Mouse (Mus musculus) midbrain, embryonic 10.5 days (tissue): ENCODE measurements around the gene Trpc4ap. TPM values are rescaled to one million over a fixed set of nuclear protein-coding genes. Genes with fewer than 3 reads are reported as not detected.

Source experiments
- DNase-seq: peaks from one replicate; pipeline ENCODE4 v3.0.0-alpha.2; 2017; ENCODE audit warnings: low spot score
- H3K27ac ChIP-seq: fragments of 300-500 bp; sonication (generic); replicated peaks from 2 replicates; pipeline ENCODE4 v1.5.1; 2016; ENCODE audit warnings: mild to moderate bottlenecking
- H3K27me3 ChIP-seq: fragments of 300-500 bp; sonication (generic); 2 replicates; pipeline ENCODE4 v1.6.1; 2016; ENCODE audit warnings: low read depth, mild to moderate bottlenecking; ENCODE audit not compliant: poor library complexity, severe bottlenecking
- H3K36me3 ChIP-seq: fragments of 300-500 bp; sonication (generic); 2 replicates; pipeline ENCODE4 v1.6.1; 2016; ENCODE audit warnings: mild to moderate bottlenecking, moderate library complexity
- H3K4me1 ChIP-seq: fragments of 300-500 bp; sonication (generic); 2 replicates; pipeline ENCODE4 v1.6.1; 2016
- H3K4me3 ChIP-seq: fragments of 300-500 bp; sonication (generic); 2 replicates; pipeline ENCODE4 v1.5.1; 2016; ENCODE audit warnings: mild to moderate bottlenecking, moderate library complexity
- H3K9me3 ChIP-seq: fragments of 300-500 bp; sonication (generic); replicated peaks from 2 replicates; pipeline ENCODE4 v1.6.1; 2016; ENCODE audit warnings: mild to moderate bottlenecking
- WGBS: fragments of 180-500 bp; shearing (Covaris S2); methylation state at CpG from one replicate; pipeline ENCODE4 v1.1.7; 2016; 5-methylcytosine and 5-hydroxymethylcytosine counted together
- microRNA counts: library from miRNA; unstranded; fragments of <30 nt; microRNA quantifications from one replicate; lab custom pipeline; 2017
- microRNA-seq: library from miRNA; unstranded; fragments of <30 nt; microRNA quantifications from one replicate; pipeline ENCODE4, GENCODE M21; 2017
- polyA plus RNA-seq: library from polyadenylated mRNA; unstranded; fragments of >200 nt; fragmentation: Nextera tagmentation; extraction: Ambion mirVana; gene quantifications from 2 replicates; pipeline ENCODE4 v1.2.1, GENCODE M21; 2016

Gene Trpc4ap
- polyA plus RNA-seq, 1 experiment from 2014 or later = 123 TPM

- WGBS = under 1% methylated on average over 53 of the region's 53 CpGs
- Histone ChIP-seq H3K36me3 (no peaks in the 10 kb centered on the region), H3K27me3 (no peaks in the 10 kb centered on the region), H3K9me3 (no peaks in the 10 kb centered on the region), H3K4me1 (peaks cover 20% of the 10 kb centered on the region), H3K27ac (peak within 1 kb of the TSS; percentile 93), H3K4me3 (peak within 1 kb of the TSS; percentile 69)
- DNase-seq = peak; percentile 100
These were observed 99.9 kb downstream of the Trpc4ap start, which contains the start of gene Gss for GRCm38 (mm10) chr2:155592137-155592853. Gene Gss (minus strand): TSS chr2:155592810.

- H3K4me3 ChIP-seq = peak overlapping the region; percentile 69
- no peaks in the 10 kb centered on the region for H3K27me3 ChIP-seq
- H3K9me3 ChIP-seq = no peaks in the 10 kb centered on the region
- H3K4me1 ChIP-seq = peaks cover 20% of the 10 kb centered on the region
- no peak for DNase-seq
- peak overlapping the region; percentile 93 for H3K27ac ChIP-seq
- H3K36me3 ChIP-seq = no peaks in the 10 kb centered on the region
- WGBS = 9% methylated on average over 6 of the region's 6 CpGs
These were observed 100.5 kb downstream of the Trpc4ap start for GRCm38 (mm10) chr2:155591676-155592075.

DNA sequence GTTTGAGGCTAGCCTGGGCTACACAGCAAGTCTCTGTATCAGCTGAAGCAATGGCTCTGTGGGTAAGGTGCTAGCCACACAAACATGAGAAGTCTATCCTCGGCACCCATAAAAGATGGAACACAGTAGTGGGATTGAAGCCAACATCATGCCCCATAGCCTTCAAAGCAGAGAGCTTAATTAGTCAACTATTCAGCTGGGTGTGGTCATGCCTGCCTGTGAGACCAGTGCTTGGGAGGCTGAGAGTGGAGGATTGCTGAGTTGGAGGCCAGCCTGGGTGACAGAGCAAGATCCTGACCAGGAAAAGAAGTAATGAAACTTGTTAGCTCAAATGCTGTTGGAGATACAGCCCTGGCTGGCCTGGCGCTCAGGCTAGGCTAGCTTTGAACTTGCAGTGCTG is 101.3 kb downstream of the Trpc4ap start:
- H3K4me1 ChIP-seq = peaks cover 22% of the 10 kb centered on the region
- DNase-seq = no peak
- H3K4me3 ChIP-seq = no peak overlapping the region
- no peaks in the 10 kb centered on the region for H3K36me3 ChIP-seq
- H3K9me3 ChIP-seq = no peaks in the 10 kb centered on the region
- WGBS = 91% methylated on average over 2 of the region's 2 CpGs
- no peaks in the 10 kb centered on the region for H3K27me3 ChIP-seq
- no peak overlapping the region for H3K27ac ChIP-seq

DNA sequence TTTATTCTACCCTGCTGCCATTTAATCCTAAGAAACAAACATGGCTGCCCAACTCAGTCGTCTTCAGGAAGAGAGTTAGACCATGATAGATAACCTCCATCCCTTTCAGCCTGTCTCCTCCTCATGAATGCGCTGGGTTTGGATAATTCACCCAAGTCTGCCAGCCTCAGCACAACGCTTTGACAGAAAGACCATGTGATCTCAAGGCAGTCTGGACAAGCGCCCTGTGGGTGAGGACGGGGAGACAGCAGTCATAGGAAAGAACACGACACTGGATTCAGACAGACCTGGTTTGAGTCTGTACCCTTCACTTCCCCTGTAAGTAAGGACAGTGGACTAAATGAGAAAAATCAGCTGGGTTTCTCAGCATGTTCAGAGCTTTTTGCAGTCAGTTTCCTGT is 102.7 kb downstream of the Trpc4ap start:
- Histone ChIP-seq H3K27me3 (no peaks in the 10 kb centered on the region), H3K36me3 (no peaks in the 10 kb centered on the region), H3K4me3 (no peak overlapping the region), H3K4me1 (peaks cover 34% of the 10 kb centered on the region), H3K9me3 (no peaks in the 10 kb centered on the region), H3K27ac (no peak overlapping the region)
- no peak for DNase-seq
- 78% methylated on average over 6 of the region's 6 CpGs for WGBS

DNA sequence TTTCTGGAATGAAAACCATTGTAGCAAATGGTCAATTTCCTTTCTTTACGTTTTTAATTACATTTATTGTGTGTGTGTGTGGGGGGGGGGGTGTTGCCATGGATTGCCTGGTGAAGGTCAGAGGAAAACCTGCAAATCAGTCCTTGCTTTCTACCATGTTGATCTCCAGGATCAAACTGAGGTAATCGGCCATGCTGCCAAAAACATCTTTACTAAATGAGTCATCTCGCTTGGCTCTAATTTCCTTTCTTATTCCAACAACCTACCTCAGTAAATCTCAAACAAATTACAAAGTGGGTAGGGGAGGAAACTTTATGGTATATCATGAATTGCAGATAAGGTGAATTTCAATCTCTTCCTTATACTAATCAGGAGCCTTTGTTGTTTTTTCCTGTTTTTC is 104.0 kb downstream of the Trpc4ap start:
- Histone ChIP-seq H3K36me3 (no peaks in the 10 kb centered on the region), H3K27me3 (no peaks in the 10 kb centered on the region), H3K4me1 (peaks cover 33% of the 10 kb centered on the region), H3K9me3 (no peaks in the 10 kb centered on the region), H3K27ac (no peak overlapping the region), H3K4me3 (no peak overlapping the region)
- 80% methylated on average over 3 of the region's 3 CpGs for WGBS
- no peak for DNase-seq

DNA sequence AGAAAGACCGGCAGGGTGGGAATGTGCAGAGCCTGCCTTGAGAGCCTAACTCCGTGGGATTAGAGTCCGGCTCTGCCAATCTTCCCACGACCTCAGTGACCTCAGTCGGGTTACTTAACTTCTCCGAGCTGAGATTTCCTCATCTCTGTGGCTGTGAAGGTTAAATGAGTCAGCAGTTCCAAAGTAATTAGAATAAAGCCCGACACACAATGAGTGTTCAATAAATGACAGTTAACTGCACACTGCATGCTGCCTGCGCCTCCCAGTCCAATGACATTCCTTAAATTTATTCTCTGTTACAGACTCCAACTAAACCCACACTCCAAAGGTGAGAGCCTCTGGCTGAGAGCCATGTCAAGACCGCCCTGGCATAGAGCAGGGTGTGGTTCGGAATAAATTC is 106.7 kb downstream of the Trpc4ap start:
- H3K27ac ChIP-seq = no peak overlapping the region
- 44% methylated on average over 10 of the region's 10 CpGs for WGBS
- H3K4me1 ChIP-seq = peaks cover 18% of the 10 kb centered on the region
- H3K36me3 ChIP-seq = no peaks in the 10 kb centered on the region
- H3K27me3 ChIP-seq = no peaks in the 10 kb centered on the region
- DNase-seq = peak; percentile 25
- H3K9me3 ChIP-seq = no peaks in the 10 kb centered on the region
- H3K4me3 ChIP-seq = no peak overlapping the region

- H3K9me3 ChIP-seq = no peaks in the 10 kb centered on the region
- no peaks in the 10 kb centered on the region for H3K36me3 ChIP-seq
- DNase-seq = no peak
- no peaks in the 10 kb centered on the region for H3K27me3 ChIP-seq
- no peak overlapping the region for H3K4me3 ChIP-seq
- 71% methylated on average over 9 of the region's 9 CpGs for WGBS
- no peak overlapping the region for H3K27ac ChIP-seq
- H3K4me1 ChIP-seq = peaks cover 18% of the 10 kb centered on the region
These were observed 107.1 kb downstream of the Trpc4ap start for GRCm38 (mm10) chr2:155585082-155585481.

MicroRNAs encoded within 50 kb of the gene (microRNA counts, 519-probe panel; counts per million panel counts)
- not detected for microRNA mmu-miR-499 (lab: Ali Mortazavi, UCI)

Small RNA genes lying within 50 kb of the gene (microRNA-seq; reads per million reads assigned to microRNA genes)
- 12.0 reads per million, percentile 25 among the genes with 10 or more reads in this experiment for gene Mir499

Other genes starting within 250 kb of the Trpc4ap start
- gene Ncoa6, start 218.5 kb downstream of the Trpc4ap start, polyA plus RNA-seq = 20.8 and 22.3 TPM in 2 replicates
- gene Acss2, start 174.4 kb downstream of the Trpc4ap start, polyA plus RNA-seq = 15.9 and 20.3 TPM in 2 replicates
- gene Ggt7, start 174.1 kb downstream of the Trpc4ap start, polyA plus RNA-seq = 16.0 and 25.2 TPM in 2 replicates
- gene Gss, start 99.6 kb downstream of the Trpc4ap start, polyA plus RNA-seq = 19.6 and 22.1 TPM in 2 replicates
- 0.53 and 0.60 TPM in 2 replicates for gene Myh7b, start 81.2 kb downstream of the Trpc4ap start, polyA plus RNA-seq
- 34.0 and 34.4 TPM in 2 replicates for gene Edem2, start 37.1 kb upstream of the Trpc4ap start, polyA plus RNA-seq
- gene Gm17581, start 43.5 kb upstream of the Trpc4ap start, polyA plus RNA-seq = not detected in 2 replicates
- gene Procr, start 58.7 kb upstream of the Trpc4ap start, polyA plus RNA-seq = 1.3 and 1.9 TPM in 2 replicates
- gene Mmp24, start 83.0 kb upstream of the Trpc4ap start, polyA plus RNA-seq = 0.49 and 1.5 TPM in 2 replicates
- gene BC029722, start 127.0 kb upstream of the Trpc4ap start, polyA plus RNA-seq = 6.8 and 10.5 TPM in 2 replicates
- 227 and 257 TPM in 2 replicates for gene Eif6, start 134.5 kb upstream of the Trpc4ap start, polyA plus RNA-seq
- 0.16 and 0.50 TPM in 2 replicates for gene Fam83c, start 142.5 kb upstream of the Trpc4ap start, polyA plus RNA-seq
- 81.9 and 86.3 TPM in 2 replicates for gene Uqcc1, start 237.9 kb upstream of the Trpc4ap start, polyA plus RNA-seq
- gene Gm15557, start 248.3 kb upstream of the Trpc4ap start, polyA plus RNA-seq = 0.10 TPM in 1 of 2 replicates, not detected in the other